Mouse (Mus musculus) embryonic facial prominence, embryonic 10.5 days (tissue): ENCODE results near the gene Klhdc8a. TPM values are rescaled to one million over a fixed set of nuclear protein-coding genes. Genes with fewer than 3 reads are reported as not detected.

Experiments used
- DNase-seq: peaks from one replicate; pipeline ENCODE4 v3.0.0-alpha.2; 2017; ENCODE audit warnings: low spot score
- H3K27ac ChIP-seq: fragments of 300-500 bp; sonication (generic); replicated peaks from 2 replicates; pipeline ENCODE4 v1.5.1; 2016; ENCODE audit warnings: mild to moderate bottlenecking
- H3K27me3 ChIP-seq: fragments of 300-500 bp; sonication (generic); replicated peaks from 2 replicates; pipeline ENCODE4 v1.6.1; 2016; ENCODE audit warnings: low read depth, mild to moderate bottlenecking; ENCODE audit not compliant: poor library complexity, severe bottlenecking
- H3K36me3 ChIP-seq: fragments of 300-500 bp; sonication (generic); replicated peaks from 2 replicates; pipeline ENCODE4 v1.6.1; 2016; ENCODE audit warnings: mild to moderate bottlenecking, moderate library complexity
- H3K4me1 ChIP-seq: fragments of 300-500 bp; sonication (generic); 2 replicates; pipeline ENCODE4 v1.6.1; 2016
- H3K4me3 ChIP-seq: fragments of 300-500 bp; sonication (generic); 2 replicates; pipeline ENCODE4 v1.5.1; 2016; ENCODE audit warnings: mild to moderate bottlenecking, moderate library complexity
- H3K9me3 ChIP-seq: fragments of 300-500 bp; sonication (generic); 2 replicates; pipeline ENCODE4 v1.6.1; 2016; ENCODE audit warnings: mild to moderate bottlenecking
- WGBS: fragments of 180-500 bp; shearing (Covaris S2); methylation state at CpG from one replicate; pipeline ENCODE4 v1.1.7; 2016; 5-methylcytosine and 5-hydroxymethylcytosine counted together
- polyA plus RNA-seq: library from polyadenylated mRNA; unstranded; fragments of >200 nt; fragmentation: Nextera tagmentation; extraction: Ambion mirVana; gene quantifications from 2 replicates; pipeline ENCODE4 v1.2.1, GENCODE M21; 2016

Gene Klhdc8a
- polyA plus RNA-seq, 1 experiment from 2014 or later: 0.46 TPM

DNA sequence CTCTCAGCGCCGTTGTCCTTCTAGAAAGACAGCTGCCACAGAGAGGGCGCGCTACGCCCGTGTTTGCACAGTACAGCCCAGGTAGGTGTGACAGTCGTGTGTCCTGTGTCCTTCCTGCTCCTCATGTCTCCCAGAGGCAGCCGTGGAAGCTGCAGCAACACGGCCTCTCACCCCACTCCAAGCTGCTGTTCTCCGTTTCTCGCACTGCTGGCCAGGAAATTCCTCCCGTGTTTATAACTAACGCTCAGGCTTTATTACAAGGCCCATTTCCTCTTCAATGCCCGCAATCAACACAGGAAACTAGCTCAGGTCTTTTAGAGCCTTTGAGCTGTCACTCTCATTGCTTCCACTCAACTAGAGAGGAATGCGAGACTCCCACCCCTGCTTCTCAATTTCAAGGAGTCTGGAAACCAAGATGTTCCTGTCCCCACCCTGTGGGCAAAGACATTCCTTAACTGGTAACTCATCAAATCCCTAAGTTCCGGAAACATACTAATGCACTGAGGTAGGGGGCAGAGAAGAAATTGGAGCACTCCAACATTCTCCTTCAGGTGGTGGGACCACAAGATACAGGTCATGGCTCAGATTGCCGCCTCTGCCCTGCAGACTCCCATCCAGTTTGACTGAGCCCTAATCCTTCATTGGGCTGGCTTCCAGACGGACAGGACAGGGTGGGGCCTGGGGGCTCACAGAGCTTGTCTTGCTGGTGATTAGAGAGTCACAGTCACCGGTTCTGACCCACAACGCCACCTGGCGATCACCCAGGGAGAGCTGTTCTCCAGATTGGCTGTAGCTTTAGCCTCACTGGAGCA, 5.9 kb upstream of the Klhdc8a start:
- WGBS: 46% methylated on average over 21 of the region's 21 CpGs
- Histone ChIP-seq H3K36me3 (no peaks in the 10 kb centered on the region), H3K4me3 (0 out of 2 replicates have a peak overlapping the region, but pooled peaks have one; percentile 1), H3K27me3 (peaks cover 52% of the 10 kb centered on the region), H3K27ac (peak overlapping the region; percentile 45), H3K9me3 (no peaks in the 10 kb centered on the region), H3K4me1 (peaks cover 62% of the 10 kb centered on the region)
- peak; percentile 51 for DNase-seq

- H3K9me3 ChIP-seq: no peaks in the 10 kb centered on the region
- DNase-seq: no peak
- H3K4me1 ChIP-seq: peaks cover 58% of the 10 kb centered on the region
- WGBS: 67% methylated on average over 7 of the region's 7 CpGs
- H3K4me3 ChIP-seq: no peak overlapping the region
- no peak overlapping the region for H3K27ac ChIP-seq
- no peaks in the 10 kb centered on the region for H3K36me3 ChIP-seq
- H3K27me3 ChIP-seq: peaks cover 64% of the 10 kb centered on the region
These were observed 2.9 kb upstream of the Klhdc8a start for GRCm38 (mm10) chr1:132295506-132295905.

DNA sequence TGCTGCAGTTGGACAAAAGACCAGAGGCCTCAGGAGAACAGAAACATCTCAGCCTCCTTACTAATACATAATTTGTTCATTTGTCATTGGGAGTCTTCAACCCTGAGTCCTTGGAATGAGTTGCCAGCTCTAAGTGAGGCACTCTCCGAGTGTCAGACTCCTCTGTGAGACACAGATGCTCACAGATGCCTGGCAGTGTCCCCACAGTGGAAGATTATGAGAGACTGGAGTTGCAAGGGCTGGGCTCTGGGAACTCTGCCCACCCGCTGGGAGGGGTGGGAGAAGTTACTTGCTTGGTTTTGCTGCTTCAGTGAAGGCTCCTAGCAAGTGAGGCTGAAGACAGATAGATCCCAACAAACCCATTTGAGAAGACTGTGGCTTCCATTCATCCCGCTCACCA, 2.4 kb upstream of the Klhdc8a start:
- peaks cover 69% of the 10 kb centered on the region for H3K27me3 ChIP-seq
- WGBS: 64% methylated on average over 3 of the region's 3 CpGs
- no peak overlapping the region for H3K27ac ChIP-seq

GRCm38 (mm10) chr1:132298801-132299464, 507 bp downstream of the Klhdc8a start:
- peaks cover 37% of the 10 kb centered on the region for H3K4me1 ChIP-seq
- H3K27me3 ChIP-seq: peaks cover 94% of the 10 kb centered on the region
- peak overlapping the region; percentile 78 for H3K27ac ChIP-seq
- H3K36me3 ChIP-seq: no peaks in the 10 kb centered on the region
- peak overlapping the region; percentile 77 for H3K4me3 ChIP-seq
- DNase-seq: peak; percentile 41
- WGBS: 1% methylated on average over 71 of the region's 71 CpGs
- H3K9me3 ChIP-seq: no peaks in the 10 kb centered on the region

More for the DNA sequence above, 2.4 kb upstream of the Klhdc8a start:
- no peak overlapping the region for H3K4me3 ChIP-seq
- DNase-seq: no peak
- no peaks in the 10 kb centered on the region for H3K36me3 ChIP-seq
- no peaks in the 10 kb centered on the region for H3K9me3 ChIP-seq
- peaks cover 53% of the 10 kb centered on the region for H3K4me1 ChIP-seq

GRCm38 (mm10) chr1:132299744-132300143, 1.3 kb downstream of the Klhdc8a start:
- H3K36me3 ChIP-seq: no peaks in the 10 kb centered on the region
- 81% methylated on average over 5 of the region's 5 CpGs for WGBS
- peak overlapping the region; percentile 77; the same call in 1 of the 2 replicates for H3K4me3 ChIP-seq
- H3K4me1 ChIP-seq: peaks cover 43% of the 10 kb centered on the region
- no peak for DNase-seq
- no peaks in the 10 kb centered on the region for H3K9me3 ChIP-seq
- no peak overlapping the region for H3K27ac ChIP-seq
- peaks cover 90% of the 10 kb centered on the region for H3K27me3 ChIP-seq

DNA sequence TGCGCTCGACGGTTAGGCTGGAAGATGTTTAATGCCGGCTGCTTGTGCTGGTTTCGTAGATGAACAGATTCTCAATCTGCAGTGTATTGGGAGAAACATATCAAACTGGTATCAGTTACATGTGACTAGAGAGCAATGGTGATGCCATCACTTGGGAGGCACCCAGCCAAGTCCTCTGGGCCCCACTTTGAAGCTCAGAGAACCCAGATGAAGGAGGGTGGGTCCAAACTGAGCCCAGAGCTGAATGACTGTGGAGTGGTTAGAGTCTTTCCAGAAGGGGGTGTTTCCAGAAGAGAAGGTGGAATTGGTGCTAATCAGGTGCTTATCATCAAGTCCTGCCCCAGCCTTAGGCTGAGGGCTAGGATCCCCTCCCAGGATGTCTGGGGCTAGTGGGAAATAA, 2.8 kb downstream of the Klhdc8a start:
- no peak for DNase-seq
- H3K9me3 ChIP-seq: no peaks in the 10 kb centered on the region
- peaks cover 81% of the 10 kb centered on the region for H3K27me3 ChIP-seq
- WGBS: 96% methylated on average over 5 of the region's 5 CpGs
- H3K27ac ChIP-seq: no peak overlapping the region
- no peak overlapping the region for H3K4me3 ChIP-seq
- no peaks in the 10 kb centered on the region for H3K36me3 ChIP-seq
- peaks cover 42% of the 10 kb centered on the region for H3K4me1 ChIP-seq

DNA sequence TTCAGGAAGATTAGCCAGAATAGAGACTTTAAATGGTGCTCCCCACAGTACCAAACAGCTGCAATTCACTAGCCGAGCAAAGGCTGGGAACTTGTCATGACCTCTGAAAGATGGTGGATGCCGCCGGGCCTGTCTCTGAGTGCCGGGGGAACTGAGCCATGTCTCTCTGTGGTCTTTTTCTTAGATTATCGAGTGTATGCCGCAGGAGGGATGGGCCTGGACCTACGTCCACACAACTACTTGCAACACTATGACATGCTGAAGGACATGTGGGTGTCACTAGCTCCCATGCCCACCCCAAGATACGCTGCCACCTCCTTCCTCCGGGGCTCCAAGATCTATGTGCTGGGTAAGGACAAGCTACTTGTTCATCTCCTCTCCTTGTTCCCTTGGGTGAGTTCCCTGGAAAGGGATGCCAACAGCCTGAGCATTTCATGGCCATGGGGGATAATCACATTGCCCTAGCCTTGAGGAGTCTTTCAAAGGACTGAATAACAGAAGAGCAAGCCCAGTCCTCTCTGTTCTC, 4.0 kb downstream of the Klhdc8a start:
- Histone ChIP-seq H3K36me3 (no peaks in the 10 kb centered on the region), H3K4me1 (peaks cover 43% of the 10 kb centered on the region), H3K4me3 (no peak overlapping the region), H3K27ac (no peak overlapping the region), H3K9me3 (no peaks in the 10 kb centered on the region), H3K27me3 (peaks cover 72% of the 10 kb centered on the region)
- 86% methylated on average over 9 of the region's 9 CpGs for WGBS
- DNase-seq: no peak

DNA sequence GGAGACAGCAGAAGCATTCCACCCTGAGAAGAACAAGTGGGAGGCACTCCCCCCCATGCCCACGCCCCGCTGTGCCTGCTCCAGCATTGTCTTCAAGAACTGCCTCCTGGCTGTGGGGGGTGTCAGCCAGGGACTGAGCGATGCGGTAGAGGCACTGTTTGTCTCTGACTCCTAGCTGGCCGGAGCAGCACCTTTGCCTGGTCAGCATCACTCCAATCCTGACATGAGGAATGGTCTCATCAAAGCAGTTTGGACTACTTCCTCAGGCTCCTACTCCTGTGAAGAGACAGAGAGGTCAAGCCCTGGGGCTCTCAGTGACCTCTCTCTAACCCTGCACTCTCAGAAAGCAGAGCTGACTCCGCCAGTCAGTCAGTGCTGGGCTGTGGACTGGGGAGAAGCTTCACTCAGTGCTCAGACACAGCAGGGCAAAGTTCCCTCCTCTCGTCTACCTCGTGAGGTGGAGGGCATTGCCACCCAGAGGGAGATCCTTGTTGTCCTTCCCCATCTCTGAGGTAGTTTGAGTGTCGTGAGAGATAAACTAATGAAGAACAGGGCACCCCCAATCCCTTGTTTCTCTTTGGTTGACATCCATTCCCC, 6.3 kb downstream of the Klhdc8a start:
- H3K9me3 ChIP-seq: no peaks in the 10 kb centered on the region
- no peak overlapping the region for H3K4me3 ChIP-seq
- peaks cover 30% of the 10 kb centered on the region for H3K4me1 ChIP-seq
- no peak for DNase-seq
- H3K27me3 ChIP-seq: peaks cover 60% of the 10 kb centered on the region
- 20% methylated on average over 9 of the region's 9 CpGs for WGBS
- H3K36me3 ChIP-seq: no peaks in the 10 kb centered on the region
- H3K27ac ChIP-seq: no peak overlapping the region

DNA sequence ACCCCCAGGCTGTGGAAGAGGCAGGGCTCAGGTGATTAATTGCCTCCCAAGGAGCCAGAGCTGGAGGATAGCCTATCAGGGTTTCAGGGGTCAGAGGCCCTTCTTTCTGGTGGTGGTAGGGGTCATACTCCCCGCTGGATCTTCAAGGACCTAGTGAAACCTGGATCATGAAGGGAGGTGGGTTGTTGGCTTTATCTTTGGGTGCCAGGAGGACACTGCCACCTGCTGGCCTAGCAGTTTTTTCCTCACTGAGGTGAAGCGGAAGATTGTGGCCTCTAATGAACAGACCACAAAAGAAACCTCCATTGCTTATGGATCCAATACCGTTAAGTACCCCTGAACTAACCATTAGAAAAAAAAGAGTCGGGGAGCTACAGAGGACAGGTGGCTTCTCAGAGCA, 7.7 kb downstream of the Klhdc8a start:
- Histone ChIP-seq H3K27me3 (peaks cover 46% of the 10 kb centered on the region), H3K27ac (no peak overlapping the region), H3K9me3 (no peaks in the 10 kb centered on the region), H3K4me1 (peaks cover 28% of the 10 kb centered on the region), H3K36me3 (no peaks in the 10 kb centered on the region), H3K4me3 (no peak overlapping the region)
- DNase-seq: peak; percentile 30
- WGBS: 40% methylated on average over 4 of the region's 4 CpGs

DNA sequence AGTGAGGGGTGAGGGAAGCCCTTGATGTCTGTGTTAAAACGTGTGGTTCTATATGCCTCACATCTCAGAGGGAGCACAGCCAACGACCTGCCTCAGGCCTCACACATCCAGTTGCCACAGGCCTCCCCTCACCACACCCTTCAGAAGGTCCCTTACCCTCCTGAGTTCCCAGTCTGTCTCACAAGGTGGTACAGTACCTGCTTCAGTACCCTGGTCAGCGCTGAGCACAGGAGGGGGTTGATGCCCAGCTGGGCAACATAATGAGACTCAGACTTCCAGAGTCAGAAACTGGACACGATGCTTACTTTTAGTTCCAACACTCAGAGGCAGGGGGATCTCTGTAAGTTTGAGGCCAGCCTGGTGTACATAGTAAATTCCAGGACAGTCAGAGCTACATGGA, 8.4 kb downstream of the Klhdc8a start:
- H3K36me3 ChIP-seq: no peaks in the 10 kb centered on the region
- 15% methylated on average over 4 of the region's 4 CpGs for WGBS
- no peak overlapping the region; the same call in 1 of the 2 replicates for H3K27ac ChIP-seq
- peaks cover 42% of the 10 kb centered on the region for H3K27me3 ChIP-seq
- no peaks in the 10 kb centered on the region for H3K9me3 ChIP-seq
- H3K4me3 ChIP-seq: no peak overlapping the region
- peak; percentile 61 for DNase-seq
- peaks cover 29% of the 10 kb centered on the region for H3K4me1 ChIP-seq

DNA sequence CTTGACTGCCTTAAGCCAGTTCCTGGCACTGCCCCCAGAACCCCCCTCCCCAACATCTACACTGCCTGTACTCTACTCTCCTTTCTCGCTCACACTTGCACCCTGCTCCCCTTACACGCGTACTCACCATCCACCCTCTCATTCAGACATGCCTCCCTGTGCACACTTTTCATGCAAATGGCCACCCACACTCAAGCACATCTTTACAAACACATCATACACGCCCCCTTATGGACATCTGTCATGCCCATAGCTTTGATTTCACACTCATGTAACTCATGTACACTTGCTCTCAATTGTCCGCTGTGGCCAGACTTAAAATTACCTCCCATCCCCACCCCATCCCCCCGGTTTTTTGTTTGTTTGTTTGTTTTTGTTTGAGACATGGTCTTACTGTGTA, 9.5 kb downstream of the Klhdc8a start:
- 85% methylated on average over 6 of the region's 6 CpGs for WGBS
- H3K4me3 ChIP-seq: no peak overlapping the region
- DNase-seq: no peak
- no peaks in the 10 kb centered on the region for H3K36me3 ChIP-seq
- H3K4me1 ChIP-seq: peaks cover 32% of the 10 kb centered on the region
- peaks cover 34% of the 10 kb centered on the region for H3K27me3 ChIP-seq
- H3K9me3 ChIP-seq: no peaks in the 10 kb centered on the region
- no peak overlapping the region for H3K27ac ChIP-seq

DNA sequence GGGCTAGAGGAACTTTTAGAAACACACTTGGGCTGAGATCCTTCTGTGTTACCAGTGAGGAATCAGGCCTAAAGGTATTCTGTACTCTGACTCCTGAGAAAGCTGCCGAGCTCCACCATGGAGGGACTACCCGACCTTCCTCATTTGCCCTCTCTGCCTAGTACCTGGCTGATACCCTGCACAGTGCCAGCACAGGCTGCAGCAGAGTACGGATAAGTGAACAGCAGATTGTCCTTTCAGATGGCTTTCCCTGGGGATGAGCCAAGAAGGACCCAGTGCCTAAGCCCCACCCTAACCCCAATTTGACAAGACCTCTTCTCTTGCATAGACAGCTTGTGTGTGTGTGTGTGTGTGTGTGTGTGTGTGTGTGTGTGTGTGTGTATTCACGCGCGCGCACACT, 10.2 kb downstream of the Klhdc8a start:
- no peaks in the 10 kb centered on the region for H3K9me3 ChIP-seq
- peaks cover 31% of the 10 kb centered on the region for H3K4me1 ChIP-seq
- H3K4me3 ChIP-seq: no peak overlapping the region
- H3K27me3 ChIP-seq: peaks cover 29% of the 10 kb centered on the region
- no peak for DNase-seq
- no peaks in the 10 kb centered on the region for H3K36me3 ChIP-seq
- 83% methylated on average over 7 of the region's 7 CpGs for WGBS
- H3K27ac ChIP-seq: no peak overlapping the region
